Mouse (Mus musculus) right cerebral cortex, postnatal 36 days (tissue): ENCODE data around the gene Faf2.

Experiments
- DNase-seq, 2 experiments: peaks; one replicate each; pipeline ENCODE4 v3.0.0; 2022; ENCODE audit warnings: low spot score in 2 of 2, mixed read lengths in 1 of 2

Gene Faf2

DNA sequence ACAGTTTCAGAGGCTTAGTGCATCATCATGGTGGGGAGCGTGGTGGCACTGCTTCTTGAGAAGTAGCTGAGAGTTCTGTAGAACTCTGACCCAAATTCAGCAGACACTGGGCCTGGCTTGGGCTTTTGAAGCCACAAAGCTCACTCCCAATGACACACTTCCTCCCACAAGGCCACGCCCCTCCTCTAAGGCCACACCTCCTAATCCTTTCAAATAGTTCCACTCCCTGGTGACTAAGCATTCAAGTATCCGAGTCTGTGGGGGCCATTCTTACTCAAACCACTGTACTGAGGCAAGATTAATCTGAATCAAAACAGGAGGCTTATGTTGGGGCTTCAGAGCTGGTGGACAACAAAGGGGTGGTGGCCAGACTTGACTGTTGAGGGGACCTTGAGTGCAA, 89.3 kb downstream of the Faf2 start:
- no peak for DNase-seq
